Mouse (Mus musculus) CH12.LX (cell line): ENCODE results near the gene Prss16. TPM values are rescaled to one million over a fixed set of nuclear protein-coding genes. Genes with fewer than 3 reads are reported as not detected.

Experiments used
- DNase-seq: peaks from one replicate; pipeline ENCODE4 v3.0.0-alpha.2; 2013; ENCODE audit errors: extremely low read depth
- H3K27ac ChIP-seq: 2 replicates; pipeline ENCODE4 v1.5.1; 2012; ENCODE audit warnings: low read depth, mild to moderate bottlenecking, control low read depth, moderate library complexity; ENCODE audit not compliant: insufficient read depth
- H3K27me3 ChIP-seq: replicated peaks from 2 replicates; pipeline ENCODE3; 2012; ENCODE audit warnings: inconsistent platforms
- H3K36me3 ChIP-seq, 2 experiments: replicated peaks in 1 of 2; 2 replicates each; pipeline versions ENCODE3 to v1.6.1; 2012; ENCODE audit warnings: inconsistent platforms in 1 of 2, low read length in 1 of 2, mild to moderate bottlenecking in 1 of 2, mixed read lengths in 1 of 2, moderate library complexity in 1 of 2; ENCODE audit not compliant: control insufficient read depth in 1 of 2, insufficient read depth in 1 of 2
- H3K4me1 ChIP-seq, 2 experiments: 2 replicates each; pipeline ENCODE4 v1.6.1; 2012; ENCODE audit warnings: inconsistent platforms in 1 of 2, moderate library complexity in 1 of 2; ENCODE audit not compliant: insufficient read depth in 2 of 2, control insufficient read depth in 1 of 2
- H3K4me2 ChIP-seq: 2 replicates; pipeline ENCODE4 v1.6.1; 2012; ENCODE audit warnings: low read depth, mild to moderate bottlenecking, control low read depth; ENCODE audit not compliant: poor library complexity, insufficient read depth, severe bottlenecking
- H3K4me3 ChIP-seq, 3 experiments: fragments of 150-350 bp in 1 of 3; sonication (generic) in 1 of 3; replicated peaks in 1 of 3; 2 replicates each; pipeline versions ENCODE3 to v1.5.1; 2011 to 2012; ENCODE audit warnings: low read depth in 2 of 3, low read length in 2 of 3, mild to moderate bottlenecking in 2 of 3, moderate library complexity in 2 of 3, control low read depth in 1 of 3, improper control_type of control experiment in 1 of 3, inconsistent platforms in 1 of 3, mixed read lengths in 1 of 3; ENCODE audit not compliant: poor library complexity in 1 of 3
- H3K79me2 ChIP-seq: replicated peaks from 2 replicates; pipeline ENCODE4 v1.6.1; 2012; ENCODE audit warnings: mild to moderate bottlenecking, moderate library complexity; ENCODE audit not compliant: control insufficient read depth, poor library complexity, insufficient read depth, severe bottlenecking; ENCODE audit errors: extremely low read depth
- H3K9ac ChIP-seq: 2 replicates; pipeline ENCODE4 v1.6.1; 2012; ENCODE audit warnings: low read depth, mild to moderate bottlenecking, control low read depth, moderate library complexity; ENCODE audit not compliant: insufficient read depth
- H3K9me3 ChIP-seq: replicated peaks from 2 replicates; pipeline ENCODE3; 2012; ENCODE audit warnings: low read length, inconsistent platforms, mixed read lengths
- BHLHE40 ChIP-seq: IDR thresholded peaks from 2 replicates; pipeline ENCODE4 v1.6.1; 2011; ENCODE audit warnings: mild to moderate bottlenecking, low read depth, low read length, improper control_type of control experiment
- CHD2 ChIP-seq: IDR thresholded peaks from 2 replicates; pipeline ENCODE4 v1.6.1; 2011; ENCODE audit warnings: low read length, improper control_type of control experiment
- ETS1 ChIP-seq: conservative IDR thresholded peaks from 2 replicates; pipeline ENCODE4 v1.6.1; 2012; ENCODE audit warnings: low read depth, mild to moderate bottlenecking, inconsistent platforms, low read length, improper control_type of control experiment, moderate library complexity
- GABPA ChIP-seq: IDR thresholded peaks from 2 replicates; pipeline ENCODE4 v1.6.1; 2012; ENCODE audit warnings: low read depth, low read length, improper control_type of control experiment, inconsistent platforms; ENCODE audit not compliant: insufficient replicate concordance
- HCFC1 ChIP-seq: IDR thresholded peaks from 2 replicates; pipeline ENCODE4 v1.6.1; 2012; ENCODE audit warnings: low read depth, mild to moderate bottlenecking, inconsistent platforms, low read length, improper control_type of control experiment
- IRF4 ChIP-seq: IDR thresholded peaks from 2 replicates; pipeline ENCODE4 v1.6.1; 2014; ENCODE audit warnings: low read depth, mild to moderate bottlenecking, inconsistent platforms, low read length, improper control_type of control experiment
- JUND ChIP-seq: conservative IDR thresholded peaks from 2 replicates; pipeline ENCODE4 v1.6.1; 2011; ENCODE audit warnings: low read depth, low read length, improper control_type of control experiment
- MAX ChIP-seq: IDR thresholded peaks from 2 replicates; pipeline ENCODE4 v1.6.1; 2011; ENCODE audit warnings: low read length, improper control_type of control experiment
- NELFE ChIP-seq: IDR thresholded peaks from 2 replicates; pipeline ENCODE4 v1.6.1; 2011; ENCODE audit warnings: low read depth, low read length, improper control_type of control experiment
- PAX5 ChIP-seq: IDR thresholded peaks from 2 replicates; pipeline ENCODE4 v1.6.1; 2012; ENCODE audit warnings: low read length, inconsistent platforms, mixed read lengths
- POLR2A ChIP-seq: IDR thresholded peaks from 2 replicates; pipeline ENCODE4 v1.6.1; 2011; ENCODE audit warnings: low read depth, mild to moderate bottlenecking, improper control_type of control experiment, low read length
- RAD21 ChIP-seq: IDR thresholded peaks from 2 replicates; pipeline ENCODE4 v1.6.1; 2011; ENCODE audit warnings: low read depth, mild to moderate bottlenecking, low read length, improper control_type of control experiment, moderate library complexity
- RCOR1 ChIP-seq: conservative IDR thresholded peaks from 2 replicates; pipeline ENCODE4 v1.6.1; 2012; ENCODE audit warnings: low read depth, mild to moderate bottlenecking, inconsistent platforms, low read length, improper control_type of control experiment
- SIN3A ChIP-seq: IDR thresholded peaks from 2 replicates; pipeline ENCODE4 v1.6.1; 2012; ENCODE audit warnings: low read length, improper control_type of control experiment, inconsistent platforms
- TBP ChIP-seq: conservative IDR thresholded peaks from 2 replicates; pipeline ENCODE4 v1.6.1; 2011; ENCODE audit warnings: low read depth, low read length, improper control_type of control experiment
- UBTF ChIP-seq: IDR thresholded peaks from 2 replicates; pipeline ENCODE4 v1.6.1; 2012; ENCODE audit warnings: low read depth, mild to moderate bottlenecking, inconsistent platforms, low read length, improper control_type of control experiment, moderate library complexity
- USF1 ChIP-seq: IDR thresholded peaks from 2 replicates; pipeline ENCODE4 v1.6.1; 2014; ENCODE audit warnings: low read depth, mild to moderate bottlenecking, inconsistent platforms, low read length, improper control_type of control experiment
- ZC3H11A ChIP-seq: IDR thresholded peaks from 2 replicates; pipeline ENCODE4 v1.6.1; 2012; ENCODE audit warnings: low read depth, mild to moderate bottlenecking, inconsistent platforms, low read length, improper control_type of control experiment
- ZMIZ1 ChIP-seq: IDR thresholded peaks from 2 replicates; pipeline ENCODE4 v1.6.1; 2012; ENCODE audit warnings: low read depth, mild to moderate bottlenecking, inconsistent platforms, low read length, improper control_type of control experiment
- ZNF384 ChIP-seq: IDR thresholded peaks from 2 replicates; pipeline ENCODE4 v1.6.1; 2012; ENCODE audit warnings: low read depth, low read length, improper control_type of control experiment, inconsistent platforms
- dilution Hi-C: fragments of 300-500 bp; cut with MboI; formaldehyde crosslinking; loops from 2 replicates; pipeline ENCODE4 v1.14.3; 2020; ENCODE audit warnings: low sequenced_read_pairs; ENCODE audit not compliant: extremely low pct_unique_long_range_greater_than_20kb, extremely low pct_ligation_motif_present
- in situ Hi-C: fragments of 300-500 bp; cut with MboI; formaldehyde crosslinking; loops from 3 replicates; pipeline ENCODE4 v1.14.3; 2019; ENCODE audit warnings: low sequenced_read_pairs, low pct_ligation_motif_present, low pct_unique_long_range_greater_than_20kb, mixed read lengths
- polyA plus RNA-seq: library from polyadenylated mRNA; unstranded; fragments of >175 nt; gene quantifications from 2 replicates; pipeline ENCODE4 v1.2.1, GENCODE M21; 2012; ENCODE audit warnings: low read depth; ENCODE audit not compliant: insufficient read length
- total RNA-seq, 2 experiments: library from RNA; depleted of rRNA; stranded (reverse); fragments of 300-350 nt in 1 of 2; fragments of >200 nt in 1 of 2; gene quantifications; 2 replicates each; pipeline ENCODE4 v1.2.3; 2012 to 2014

The Prss16 gene
- total and polyA plus RNA-seq, 3 experiments: 0.36 to 1.4 (median 0.47) TPM

DNA sequence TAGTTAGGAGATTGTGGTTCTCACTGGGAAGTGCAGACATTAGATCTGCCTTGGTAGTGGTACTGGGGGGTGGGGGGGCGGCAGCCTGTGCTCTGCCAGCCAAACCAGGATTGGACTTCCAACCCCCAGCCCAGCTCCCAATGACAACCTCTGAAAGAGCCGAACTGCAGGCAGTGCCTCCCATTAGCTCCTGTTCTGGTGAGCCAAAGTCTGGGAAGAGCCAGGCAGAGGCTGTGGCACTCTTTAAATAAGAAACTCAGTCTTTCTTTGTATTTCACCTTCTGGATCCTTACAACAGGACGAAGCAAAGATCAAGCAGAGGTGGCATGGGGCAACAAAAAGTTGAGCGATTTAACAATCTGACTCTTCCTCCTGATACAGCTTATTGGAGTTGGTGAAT is 10.4 kb downstream of the Prss16 start:
- Histone ChIP-seq H3K36me3 (no peaks in the 10 kb centered on the region), H3K4me3 (no peak overlapping the region), H3K27ac (no peak overlapping the region), H3K4me1 (peaks cover 6 to 28% of the 10 kb centered on the region in 2 experiments), H3K4me2 (no peak overlapping the region), H3K9me3 (no peaks in the 10 kb centered on the region), H3K27me3 (peaks cover 48% of the 10 kb centered on the region), H3K79me2 (no peaks in the 10 kb centered on the region), H3K9ac (no peak overlapping the region)
- in situ Hi-C loops: no loop called here
- dilution Hi-C loops: no loop called here
- TF ChIP-seq ZNF384 (no peak), HCFC1 (no peak), UBTF (no peak), RCOR1 (no peak), PAX5 (no peak), ETS1 (no peak), JUND (no peak), RAD21 (no peak), ZMIZ1 (no peak), POLR2A (no peak), GABPA (no peak), SIN3A (no peak)
- no peak for DNase-seq

DNA sequence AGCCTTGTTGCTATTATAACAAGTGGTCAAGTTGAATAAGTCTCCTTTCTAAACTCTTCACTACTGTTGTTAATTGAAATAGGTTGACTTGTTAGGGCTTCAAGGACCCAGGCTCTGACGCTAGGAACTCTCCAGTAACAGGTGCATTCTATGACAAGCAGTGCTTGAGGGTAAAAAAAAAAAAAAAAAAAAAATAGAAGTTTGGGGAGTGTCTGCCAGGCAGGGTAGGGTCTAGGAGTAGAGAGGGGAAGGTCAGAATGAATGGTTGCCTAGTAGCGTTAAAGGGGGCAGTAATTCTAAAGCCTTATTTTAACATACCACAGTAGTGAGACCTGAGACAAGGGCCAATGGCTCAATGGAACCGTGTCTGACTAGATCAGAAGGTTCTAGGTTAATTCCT is 11.1 kb downstream of the Prss16 start:
- TF ChIP-seq BHLHE40 (no peak), ZNF384 (peak; percentile 55)
- H3K79me2 ChIP-seq: no peaks in the 10 kb centered on the region
- no peaks in the 10 kb centered on the region for H3K36me3 ChIP-seq
- H3K9me3 ChIP-seq: no peaks in the 10 kb centered on the region
- H3K4me2 ChIP-seq: no peak overlapping the region
- in situ Hi-C loops (no loop called here), dilution Hi-C loops (no loop called here)
- no peak overlapping the region for H3K27ac ChIP-seq
- H3K27me3 ChIP-seq: peaks cover 41% of the 10 kb centered on the region
- no peak overlapping the region for H3K4me3 ChIP-seq
- no peak for DNase-seq
- peaks cover 6 to 31% of the 10 kb centered on the region in 2 experiments for H3K4me1 ChIP-seq
- no peak overlapping the region for H3K9ac ChIP-seq

DNA sequence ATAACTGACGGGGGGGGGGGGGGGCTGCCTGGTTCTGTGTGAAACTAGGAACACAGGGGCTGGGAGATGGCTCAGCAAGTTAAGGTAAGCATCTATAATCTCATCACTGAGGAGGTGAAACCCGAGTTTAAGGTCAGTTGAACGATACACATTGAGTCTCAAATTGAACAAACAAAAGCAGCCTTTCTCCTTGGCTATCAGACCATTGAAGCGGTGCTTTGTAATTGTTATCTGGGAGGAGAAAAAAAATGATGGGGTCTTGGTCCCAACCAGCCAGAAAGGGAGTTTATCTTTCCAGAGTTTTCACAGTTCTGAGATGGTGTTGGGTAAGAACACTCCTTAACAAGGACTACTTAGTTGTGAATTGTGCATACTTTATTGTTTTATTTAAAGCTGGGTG is 11.7 kb downstream of the Prss16 start:
- Histone ChIP-seq H3K4me3 (no peak overlapping the region), H3K4me1 (peaks cover 6 to 31% of the 10 kb centered on the region in 2 experiments), H3K79me2 (no peaks in the 10 kb centered on the region), H3K27ac (no peak overlapping the region), H3K36me3 (no peaks in the 10 kb centered on the region), H3K9me3 (no peaks in the 10 kb centered on the region), H3K27me3 (peaks cover 35% of the 10 kb centered on the region), H3K4me2 (no peak overlapping the region; the same call in 1 of the 2 replicates), H3K9ac (no peak overlapping the region)
- no peak for TF ChIP-seq USF1
- no peak for TF ChIP-seq IRF4
- no peak for TF ChIP-seq MAX
- TF ChIP-seq NELFE: no peak
- no peak for TF ChIP-seq TBP
- no peak for TF ChIP-seq ZNF384
- TF ChIP-seq CHD2: no peak
- no peak for TF ChIP-seq ZC3H11A
- no peak for TF ChIP-seq UBTF
- no peak for TF ChIP-seq SIN3A
- in situ Hi-C loops (no loop called here), dilution Hi-C loops (no loop called here)
- DNase-seq: no peak
